Mouse (Mus musculus): ENCODE results near the gene Pick1.

DNA sequence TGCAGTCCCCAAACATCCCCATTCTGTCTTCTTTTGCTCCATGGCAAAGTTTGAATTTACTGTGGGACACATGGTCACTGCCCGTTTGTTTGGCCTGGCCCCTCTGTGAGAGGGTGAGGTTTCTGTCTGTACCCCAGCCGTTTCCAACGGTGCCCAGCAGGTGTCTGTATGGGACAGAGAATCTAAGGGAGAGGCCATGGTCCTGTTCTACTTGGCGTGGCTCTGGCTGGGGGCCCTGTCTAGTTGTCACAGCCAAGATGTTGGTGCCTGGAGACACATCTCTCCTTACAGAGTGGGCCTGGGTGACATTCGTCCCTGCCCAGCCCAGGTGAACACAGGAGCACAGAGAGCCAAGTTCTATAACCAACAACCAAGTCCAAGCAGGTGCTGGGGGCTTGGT lies 51.9 kb downstream of the Pick1 start:
- TF ChIP-seq POLR2A (IDR thresholded peaks at IDR 0.05; ENCODE audit: low read depth, low read length): no peak
- TF ChIP-seq CTCF (IDR thresholded peaks at IDR 0.05; ENCODE audit: extremely low read depth, insufficient read depth, insufficient read length, insufficient replicate concordance): no peak

All from spleen, adult 2 months (tissue).